Mouse (Mus musculus): ENCODE measurements around the gene Hsp90ab1. TPM values are rescaled to one million over a fixed set of nuclear protein-coding genes. Genes with fewer than 3 reads are reported as not detected.
A peak's percentile ranks its signal among the peaks of the same experiment; 100 is the strongest.

Gene Hsp90ab1
- polyA plus RNA-seq (2016; fragmentation: Nextera tagmentation; extraction: Ambion mirVana), result 1,007 and 1,098 TPM in 2 replicates

DNA sequence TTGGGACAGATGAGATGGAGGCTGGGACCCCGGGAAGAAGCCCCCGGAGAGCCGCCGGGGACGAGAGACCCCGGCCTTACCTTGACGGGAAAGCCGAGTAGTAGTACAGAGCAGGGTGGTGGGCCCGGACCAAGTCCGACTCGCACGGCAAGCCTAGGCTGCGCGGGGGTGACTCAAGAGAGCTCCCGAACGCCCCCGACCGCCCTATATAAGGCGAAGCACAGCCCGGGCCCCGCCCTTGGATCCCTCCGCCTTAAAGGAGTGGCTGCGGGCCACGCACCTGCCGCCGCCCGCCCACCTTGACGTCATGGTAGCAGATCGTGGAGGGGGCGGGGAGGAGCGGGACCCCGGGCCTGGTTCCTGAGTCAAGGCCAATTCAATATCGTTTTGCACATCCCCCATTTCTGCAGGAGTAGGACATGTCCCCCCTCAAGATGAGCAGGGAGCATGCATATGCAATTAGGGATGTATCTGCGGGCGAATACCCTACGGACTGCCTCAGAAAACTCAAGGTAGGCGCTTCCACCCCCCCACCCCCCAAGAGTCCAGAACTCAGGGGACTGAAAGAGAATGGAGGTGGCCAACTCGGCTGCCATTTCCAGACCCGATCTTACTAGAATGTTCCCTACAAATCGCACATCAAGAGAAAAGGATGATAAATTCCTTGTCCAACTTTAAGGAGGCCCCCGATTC is at the start of gene Hsp90ab1:
TSS of gene Hsp90ab1 (minus strand) at position 185 of the 693 bp plus-strand sequence.
- WGBS (ENCODE audit: insufficient replicate concordance), result 1% methylated on average over 41 of the region's 41 CpGs
- Histone ChIP-seq H3K4me1 (peaks cover 57% of the 10 kb centered on the region), H3K9ac (peak within 1 kb of the TSS; percentile 99), H3K36me3 (peaks cover 42% of the 10 kb centered on the region), H3K4me2 (peak within 1 kb of the TSS; percentile 98), H3K27ac (peak within 1 kb of the TSS; percentile 96), H3K4me3 (peak within 1 kb of the TSS; percentile 94), H3K9me3 (replicated peaks) (no peaks in the 10 kb centered on the region), H3K27me3 (replicated peaks) (no peaks in the 10 kb centered on the region)
- ATAC-seq, result peak; percentile 80

DNA sequence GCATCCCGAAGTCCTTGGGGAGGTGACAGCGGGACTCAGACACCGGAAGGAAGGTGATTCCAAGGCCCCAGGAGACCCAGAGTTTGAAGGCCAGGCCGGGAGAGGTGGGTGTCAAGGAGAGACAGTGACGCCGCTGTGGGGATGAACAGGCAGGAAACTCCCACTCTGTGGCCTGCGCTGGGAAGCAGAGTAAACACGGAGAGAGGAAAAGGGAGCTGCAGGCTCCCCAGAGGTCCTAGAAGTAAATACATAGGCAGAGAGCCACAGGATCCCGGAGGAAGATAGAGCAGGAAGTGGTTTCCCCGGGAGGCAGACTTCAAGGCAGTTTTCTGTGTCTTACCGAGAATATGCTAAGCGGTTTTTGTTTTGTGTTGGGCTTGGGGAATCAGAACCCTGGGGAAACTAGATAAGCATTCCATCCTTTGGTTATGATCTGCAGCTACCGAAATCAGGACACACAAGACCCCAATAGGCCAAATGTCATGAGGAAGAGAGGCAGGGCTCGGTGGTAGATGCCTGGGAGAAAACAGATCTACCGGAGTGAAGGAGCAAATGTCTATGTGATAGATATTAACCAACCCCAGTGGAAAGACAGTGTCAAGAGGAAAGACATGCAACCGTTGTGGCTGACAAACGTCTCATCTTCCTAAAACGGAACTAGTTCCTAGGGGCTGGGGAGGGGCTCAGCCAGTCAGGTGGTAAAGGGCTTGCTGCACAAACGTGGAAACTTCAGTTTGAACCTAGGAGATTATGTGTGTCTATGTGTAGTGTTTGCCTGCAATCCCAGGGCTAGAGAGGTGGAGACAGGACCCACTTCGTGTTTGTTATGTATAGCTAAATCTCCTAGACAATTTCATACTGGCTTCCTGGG is 46.5 kb upstream of the Hsp90ab1 start:
- H3K4me2 ChIP-seq, result peak overlapping the region; percentile 72
- H3K4me1 ChIP-seq, result peaks cover 23% of the 10 kb centered on the region
- WGBS (ENCODE audit: insufficient replicate concordance), result 6% methylated on average over 20 of the region's 20 CpGs
- H3K36me3 ChIP-seq, result no peaks in the 10 kb centered on the region
- no peaks in the 10 kb centered on the region for H3K9me3 ChIP-seq (replicated peaks)
- H3K9ac ChIP-seq, result peak overlapping the region; percentile 49
- H3K4me3 ChIP-seq, result peak overlapping the region; percentile 43
- H3K27ac ChIP-seq, result peak overlapping the region; percentile 57
- no peaks in the 10 kb centered on the region for H3K27me3 ChIP-seq (replicated peaks)
- peak; percentile 58 for ATAC-seq

DNA sequence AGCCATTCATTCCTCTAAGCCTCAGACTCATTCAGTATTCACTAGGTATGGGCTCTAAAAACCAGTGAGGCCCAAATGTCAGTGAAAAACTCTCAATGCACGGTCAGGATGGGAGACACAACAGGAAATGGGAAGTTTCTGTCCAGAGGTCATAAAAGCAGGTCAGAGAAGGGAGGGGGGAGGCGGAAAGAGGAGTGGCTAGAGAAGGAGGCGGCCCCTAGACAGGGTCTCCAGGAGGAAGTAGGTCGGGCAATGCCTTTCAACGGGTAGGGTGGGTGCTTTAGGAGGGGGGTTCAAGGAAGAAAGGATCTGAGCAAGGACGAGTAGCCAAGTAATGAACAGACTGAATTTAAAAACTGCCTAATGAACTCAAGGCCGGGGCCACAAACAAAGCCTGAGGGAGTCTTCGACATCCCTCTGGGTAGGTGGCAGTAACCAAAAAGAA is 45.9 kb upstream of the Hsp90ab1 start:
- peak overlapping the region; percentile 49 for H3K9ac ChIP-seq
- peak overlapping the region; percentile 57 for H3K27ac ChIP-seq
- WGBS (ENCODE audit: insufficient replicate concordance), result 6% methylated on average over 8 of the region's 8 CpGs

GRCm38 (mm10) chr17:45617655-45618054 is 44.6 kb upstream of the Hsp90ab1 start:
- Histone ChIP-seq H3K4me3 (no peak overlapping the region), H3K27ac (no peak overlapping the region), H3K9me3 (replicated peaks) (no peaks in the 10 kb centered on the region), H3K4me2 (no peak overlapping the region), H3K4me1 (peaks cover 27% of the 10 kb centered on the region), H3K36me3 (no peaks in the 10 kb centered on the region), H3K9ac (no peak overlapping the region), H3K27me3 (replicated peaks) (no peaks in the 10 kb centered on the region)
- WGBS (ENCODE audit: insufficient replicate concordance), result 66% methylated on average over 6 of the region's 6 CpGs
- no peak for ATAC-seq

More for the DNA sequence above, 45.9 kb upstream of the Hsp90ab1 start:
- H3K4me1 ChIP-seq, result peaks cover 23% of the 10 kb centered on the region
- no peaks in the 10 kb centered on the region for H3K9me3 ChIP-seq (replicated peaks)
- H3K4me3 ChIP-seq, result peak overlapping the region; percentile 43
- H3K4me2 ChIP-seq, result peak overlapping the region; percentile 72
- no peaks in the 10 kb centered on the region for H3K36me3 ChIP-seq
- peak; percentile 61 for ATAC-seq
- H3K27me3 ChIP-seq (replicated peaks), result no peaks in the 10 kb centered on the region

- H3K4me3 ChIP-seq, result no peak overlapping the region
- no peak for ATAC-seq
- H3K4me2 ChIP-seq, result no peak overlapping the region
- H3K9ac ChIP-seq, result no peak overlapping the region
- no peak overlapping the region for H3K27ac ChIP-seq
- H3K27me3 ChIP-seq (replicated peaks), result no peaks in the 10 kb centered on the region
- H3K4me1 ChIP-seq, result peaks cover 37% of the 10 kb centered on the region
- no peaks in the 10 kb centered on the region for H3K9me3 ChIP-seq (replicated peaks)
- H3K36me3 ChIP-seq, result no peaks in the 10 kb centered on the region
- 78% methylated on average over 3 of the region's 3 CpGs for WGBS (ENCODE audit: insufficient replicate concordance)
These were observed 43.6 kb upstream of the Hsp90ab1 start for GRCm38 (mm10) chr17:45616679-45617078.

GRCm38 (mm10) chr17:45616046-45616650 is 43.1 kb upstream of the Hsp90ab1 start:
- Histone ChIP-seq H3K27me3 (replicated peaks) (no peaks in the 10 kb centered on the region), H3K4me3 (no peak overlapping the region), H3K4me1 (peaks cover 42% of the 10 kb centered on the region), H3K9ac (no peak overlapping the region), H3K36me3 (no peaks in the 10 kb centered on the region), H3K4me2 (no peak overlapping the region), H3K9me3 (replicated peaks) (no peaks in the 10 kb centered on the region), H3K27ac (no peak overlapping the region)
- no peak for ATAC-seq
- 42% methylated on average over 4 of the region's 4 CpGs for WGBS (ENCODE audit: insufficient replicate concordance)

GRCm38 (mm10) chr17:45612921-45613320 is 39.9 kb upstream of the Hsp90ab1 start:
- 57% methylated on average over 7 of the region's 7 CpGs for WGBS (ENCODE audit: insufficient replicate concordance)
- Histone ChIP-seq H3K4me3 (no peak overlapping the region), H3K9me3 (replicated peaks) (no peaks in the 10 kb centered on the region), H3K27me3 (replicated peaks) (no peaks in the 10 kb centered on the region), H3K4me1 (peaks cover 39% of the 10 kb centered on the region), H3K27ac (no peak overlapping the region), H3K36me3 (no peaks in the 10 kb centered on the region), H3K4me2 (no peak overlapping the region), H3K9ac (no peak overlapping the region)
- no peak for ATAC-seq

GRCm38 (mm10) chr17:45612008-45612407 is 38.9 kb upstream of the Hsp90ab1 start:
- Histone ChIP-seq H3K4me1 (peaks cover 39% of the 10 kb centered on the region), H3K4me2 (no peak overlapping the region), H3K36me3 (no peaks in the 10 kb centered on the region), H3K27me3 (replicated peaks) (no peaks in the 10 kb centered on the region), H3K4me3 (no peak overlapping the region), H3K9ac (no peak overlapping the region), H3K9me3 (replicated peaks) (no peaks in the 10 kb centered on the region), H3K27ac (no peak overlapping the region)
- ATAC-seq, result no peak
- WGBS (ENCODE audit: insufficient replicate concordance), result 64% methylated on average over 8 of the region's 8 CpGs

- H3K9ac ChIP-seq, result peak overlapping the region; percentile 49
- ATAC-seq, result peak; percentile 90
- peak overlapping the region; percentile 77 for H3K27ac ChIP-seq
- peaks cover 39% of the 10 kb centered on the region for H3K4me1 ChIP-seq
- H3K27me3 ChIP-seq (replicated peaks), result no peaks in the 10 kb centered on the region
- no peaks in the 10 kb centered on the region for H3K36me3 ChIP-seq
- no peaks in the 10 kb centered on the region for H3K9me3 ChIP-seq (replicated peaks)
- peak overlapping the region; percentile 63 for H3K4me2 ChIP-seq
- H3K4me3 ChIP-seq, result peak overlapping the region; percentile 10; the same call in 1 of the 2 replicates
- WGBS (ENCODE audit: insufficient replicate concordance), result 30% methylated on average over 5 of the region's 5 CpGs
These were observed 37.2 kb upstream of the Hsp90ab1 start for GRCm38 (mm10) chr17:45610144-45610866.

- Histone ChIP-seq H3K4me2 (no peak overlapping the region), H3K9ac (no peak overlapping the region), H3K27me3 (replicated peaks) (peaks cover 6% of the 10 kb centered on the region; the same call in 1 of the 2 replicates), H3K36me3 (no peaks in the 10 kb centered on the region), H3K9me3 (replicated peaks) (no peaks in the 10 kb centered on the region), H3K4me1 (peaks cover 45% of the 10 kb centered on the region), H3K27ac (no peak overlapping the region), H3K4me3 (no peak overlapping the region)
- no peak for ATAC-seq
- WGBS (ENCODE audit: insufficient replicate concordance), result 73% methylated on average over 4 of the region's 4 CpGs
These were observed 35.3 kb upstream of the Hsp90ab1 start for GRCm38 (mm10) chr17:45608396-45608795.
